Comparison of ENCODE assay signal across 1 mouse cellular context in genomic region chrX:151831260-151831659, GRCm38 (mm10).
A peak's percentile ranks its signal among the peaks of the same experiment; 100 is the strongest.
TF ChIP-seq lines count a peak whose summit lies in the region.

No protein-coding gene starts in this region.

TF ChIP-seq in MEL, 35 proteins besides CTCF, POLR2A, EP300 and RAD21 (continued from another document):
- no peak for TF ChIP-seq USF1 (IDR thresholded peaks at IDR 0.05; ENCODE audit: low read depth, low read length)
- peak; percentile 67; the same call in 1 of the 2 replicates for TF ChIP-seq TCF12 (IDR thresholded peaks at IDR 0.05; ENCODE audit: low read depth, low read length)
- no peak for TF ChIP-seq MAZ (IDR thresholded peaks at IDR 0.05; ENCODE audit: low read depth, low read length)
- TF ChIP-seq RCOR1 (IDR thresholded peaks at IDR 0.05; ENCODE audit: low read depth, low read length), result no peak
